Mouse (Mus musculus) spleen, postnatal 10 days (tissue): ENCODE results near the gene Preb.

Source experiments
- DNase-seq, 2 experiments: peaks; one replicate each; pipeline ENCODE4 v3.0.0; 2021 to 2022; ENCODE audit warnings: low spot score in 2 of 2

Gene Preb

DNA sequence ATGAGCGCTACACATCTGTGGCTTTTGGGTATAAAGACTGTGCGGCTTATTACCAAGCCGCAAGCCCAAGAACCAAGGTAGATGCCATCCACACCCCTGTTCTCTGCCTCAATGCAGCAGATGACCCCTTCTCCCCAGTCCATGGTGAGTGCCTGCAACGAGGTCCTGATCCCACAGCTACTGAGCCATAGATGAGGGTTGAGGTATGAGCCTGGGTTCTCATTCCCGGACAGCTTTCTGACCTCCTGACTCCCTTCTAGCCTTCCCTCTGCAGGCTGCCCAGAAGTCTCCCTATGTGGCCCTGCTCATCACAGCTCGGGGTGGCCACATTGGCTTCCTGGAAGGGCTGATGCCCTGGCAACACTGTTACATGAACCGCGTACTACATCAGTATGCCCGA, 5.6 kb downstream of the Preb start:
- DNase-seq = no peak

DNA sequence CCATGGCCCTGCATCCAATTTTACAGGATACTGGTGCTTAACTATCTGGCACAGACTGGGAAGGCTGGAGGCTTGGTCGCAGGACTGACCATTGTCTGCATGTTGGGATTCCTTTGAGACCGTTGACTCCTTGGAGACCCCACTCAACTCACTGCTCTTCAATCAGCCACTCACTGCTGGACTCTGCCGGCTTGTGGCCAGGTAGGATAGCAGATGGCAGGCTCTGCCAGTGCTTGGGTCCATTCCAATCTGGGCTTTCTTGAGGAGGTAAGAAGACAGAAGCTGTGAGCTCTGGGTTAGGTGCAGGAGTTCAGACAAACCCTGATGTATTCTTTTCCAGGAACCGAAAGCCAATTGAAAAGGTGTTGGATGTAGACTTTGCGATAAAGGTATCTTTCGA, 6.1 kb downstream of the Preb start:
- DNase-seq = no peak

DNA sequence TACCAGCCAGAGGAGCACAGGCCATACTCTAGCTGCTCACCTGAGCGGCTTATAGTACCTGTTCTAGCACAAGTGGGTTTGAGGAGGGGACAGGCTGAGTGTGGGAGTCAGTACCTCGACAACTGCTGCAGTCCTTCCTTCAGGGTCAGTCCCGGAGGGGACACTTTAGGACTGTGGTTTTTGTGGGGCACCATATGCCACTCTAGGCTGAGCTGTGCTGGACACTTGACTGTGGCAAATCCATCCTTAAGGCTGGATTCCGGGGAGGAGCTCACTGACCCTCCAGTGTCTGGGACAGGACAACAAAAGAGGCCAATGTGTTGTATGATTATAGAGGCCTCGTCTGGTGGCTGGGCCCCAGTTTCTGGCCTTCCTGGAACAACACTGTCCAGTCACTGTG, 7.6 kb downstream of the Preb start:
- DNase-seq = no peak

DNA sequence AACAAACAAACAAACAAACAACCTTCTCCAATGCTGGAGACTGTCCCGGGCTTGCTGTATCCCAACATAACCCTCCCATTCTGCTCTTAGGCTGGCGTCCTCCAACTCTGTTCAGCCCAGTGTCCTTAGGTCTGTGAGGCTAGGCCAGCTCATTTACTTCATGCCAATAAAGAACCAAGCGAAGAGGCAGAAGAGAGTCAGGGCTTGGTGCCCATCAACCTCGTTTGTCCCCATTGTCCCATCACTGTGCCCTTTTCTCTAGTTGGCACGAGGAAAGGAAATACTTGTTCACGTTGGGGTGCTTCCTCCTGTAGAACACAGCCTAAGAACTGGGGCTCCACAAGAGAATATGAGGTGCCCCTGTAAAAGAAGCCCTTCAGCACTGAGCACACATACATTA, 8.5 kb downstream of the Preb start:
- no peak for DNase-seq

DNA sequence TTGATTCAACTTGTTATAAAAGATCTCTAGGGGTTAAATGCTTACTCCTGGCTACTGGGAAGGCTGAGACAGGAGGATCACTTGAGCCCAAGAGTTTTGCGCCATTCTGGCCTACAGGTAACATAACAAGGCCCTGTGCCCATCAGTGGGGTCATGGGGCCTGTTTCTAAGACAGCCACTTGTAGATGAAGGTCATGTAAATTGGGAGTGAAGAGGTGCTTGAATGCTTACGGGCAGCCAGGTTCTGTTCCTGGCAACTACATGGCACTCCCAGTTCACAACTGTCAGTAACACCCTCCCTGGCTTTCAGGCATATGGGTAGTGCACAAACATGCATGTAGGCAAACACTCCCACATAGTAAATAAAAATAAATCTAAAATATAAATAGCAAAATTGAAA, 9.2 kb downstream of the Preb start:
- DNase-seq = no peak

DNA sequence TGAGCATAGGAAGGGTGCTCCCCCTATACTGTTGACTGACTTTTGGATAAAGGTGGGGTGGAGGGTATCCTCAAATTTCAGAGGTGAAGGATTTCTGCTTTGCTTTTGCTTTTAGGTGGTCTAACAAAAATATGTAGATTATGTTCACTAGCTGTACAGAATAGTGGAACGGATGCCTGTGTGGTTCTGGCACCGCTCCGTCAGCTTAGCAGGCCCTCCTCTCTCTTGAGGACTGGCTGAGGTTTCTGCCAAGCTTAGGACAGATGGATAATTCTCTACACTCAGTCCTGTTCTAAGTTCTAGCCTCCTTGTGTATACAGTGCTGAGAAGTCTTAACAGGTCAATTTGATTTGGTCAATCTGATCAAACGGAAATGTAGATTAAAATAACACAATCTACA, 9.7 kb downstream of the Preb start:
- DNase-seq = no peak

DNA sequence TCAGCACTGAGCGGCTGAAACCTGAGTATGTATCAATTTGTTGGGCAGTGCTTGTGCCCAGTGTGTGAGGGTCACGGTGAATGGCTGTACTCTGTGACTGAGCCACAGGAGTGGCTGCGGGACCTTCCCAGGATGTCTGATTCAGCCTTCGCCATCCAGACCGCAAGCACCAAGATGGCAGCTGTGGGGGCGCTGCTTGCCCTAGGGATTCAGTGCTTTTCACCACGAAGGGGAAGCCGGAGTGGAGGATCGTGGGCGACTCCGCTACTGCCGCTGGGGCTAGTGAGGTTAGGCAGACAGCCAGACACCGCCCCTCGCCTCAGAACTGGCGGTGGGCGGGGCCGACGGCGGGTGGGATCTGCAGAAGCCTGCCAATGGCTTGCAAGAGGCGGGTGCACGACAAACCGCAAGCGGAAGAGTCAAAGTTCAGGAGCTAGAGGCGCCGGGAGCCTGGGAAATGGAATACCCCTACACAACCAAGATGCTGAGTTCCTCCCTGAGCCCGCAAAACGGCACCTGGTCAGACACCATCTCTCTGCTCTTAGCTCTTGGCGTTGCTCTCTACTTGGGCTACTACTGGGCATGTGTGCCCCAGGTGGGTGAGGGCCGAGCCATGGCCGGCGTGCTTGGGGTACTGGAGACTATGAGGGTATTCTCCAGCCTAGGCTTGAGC, 10.4 kb downstream of the Preb start:
- DNase-seq = peak; percentile 71 to 90

DNA sequence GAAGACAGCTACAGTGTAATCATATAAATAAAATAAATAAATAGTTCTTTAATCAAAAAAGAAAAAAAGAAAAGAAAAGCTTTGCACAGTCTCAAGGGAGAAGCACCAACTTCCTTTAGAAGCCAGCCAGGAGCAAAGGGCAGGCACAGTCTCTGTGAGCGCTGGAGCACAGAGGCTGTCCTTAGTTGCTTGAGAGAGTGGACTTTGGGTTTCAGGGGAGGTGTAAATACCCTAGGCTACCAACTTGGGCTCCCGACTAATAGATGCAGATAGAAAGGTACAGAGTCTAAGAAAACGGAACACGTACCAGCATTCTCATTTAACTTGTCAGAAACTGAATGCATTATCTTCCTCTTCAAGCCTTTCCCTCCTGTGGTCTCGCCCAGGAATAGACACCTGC, 11.5 kb downstream of the Preb start:
- DNase-seq = no peak

DNA sequence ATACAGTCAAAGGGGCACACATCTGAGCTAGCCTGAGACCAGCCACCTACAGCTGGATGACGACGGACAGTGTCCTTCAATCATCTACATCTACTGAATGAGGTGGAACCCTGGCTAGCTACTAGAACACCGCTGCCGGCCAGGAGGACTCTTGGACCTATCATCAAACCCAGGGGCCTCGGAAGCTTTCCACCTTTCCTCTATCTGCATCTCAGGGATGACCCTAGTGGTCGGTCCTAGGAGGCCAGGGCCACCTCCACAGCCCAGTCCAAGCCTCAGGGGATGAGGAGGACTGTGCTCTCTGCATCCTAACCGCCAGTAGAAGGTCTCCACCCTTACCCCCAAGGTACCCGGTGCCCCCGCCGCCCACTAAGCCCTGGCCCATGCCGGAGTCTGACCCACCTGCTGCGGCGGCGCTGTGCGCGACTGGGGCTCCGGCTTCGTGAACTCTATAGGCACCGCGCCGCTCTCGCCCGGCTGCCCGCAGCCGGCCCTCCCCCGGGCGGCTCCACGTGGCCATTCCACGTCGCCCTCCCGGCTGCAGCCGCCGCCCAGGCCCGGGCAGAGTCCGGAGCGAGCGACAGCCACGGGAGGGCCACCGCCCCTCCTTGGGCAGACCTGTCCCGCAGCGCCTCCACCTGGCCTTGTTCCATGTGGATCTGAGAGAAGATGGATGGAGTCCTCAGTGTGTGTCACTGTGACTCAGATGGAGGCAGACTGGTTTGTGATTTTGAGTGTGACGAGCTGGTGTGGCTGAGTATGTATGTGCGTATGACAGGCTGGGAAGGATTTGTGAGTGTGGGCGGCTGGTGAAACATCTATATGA, 15.0 kb downstream of the Preb start, which contains the start of gene Cgref1:
Gene Cgref1, minus strand, starts transcription at position 636 of the 826 bp plus-strand sequence.
- peak in 1 of 2 experiments; percentile 52 for DNase-seq

DNA sequence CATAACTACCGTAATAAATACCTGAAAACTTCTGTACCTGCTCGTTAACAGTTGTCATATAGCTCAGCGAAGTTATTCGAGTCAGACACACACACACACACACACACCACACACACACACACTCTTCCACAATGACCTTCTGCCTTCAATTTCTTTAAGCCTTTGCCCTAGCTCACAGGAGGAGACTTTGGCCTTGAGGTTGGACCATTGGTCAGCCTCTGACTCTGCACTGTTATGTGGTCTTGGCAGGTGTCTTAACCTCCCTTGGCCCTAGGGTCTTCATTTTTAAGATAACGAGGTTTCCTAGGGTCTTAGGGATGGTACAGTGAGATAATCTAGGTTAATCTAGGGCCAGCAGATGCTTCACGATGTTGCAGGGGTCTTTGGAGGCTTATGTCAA, 15.8 kb downstream of the Preb start:
- DNase-seq = no peak

DNA sequence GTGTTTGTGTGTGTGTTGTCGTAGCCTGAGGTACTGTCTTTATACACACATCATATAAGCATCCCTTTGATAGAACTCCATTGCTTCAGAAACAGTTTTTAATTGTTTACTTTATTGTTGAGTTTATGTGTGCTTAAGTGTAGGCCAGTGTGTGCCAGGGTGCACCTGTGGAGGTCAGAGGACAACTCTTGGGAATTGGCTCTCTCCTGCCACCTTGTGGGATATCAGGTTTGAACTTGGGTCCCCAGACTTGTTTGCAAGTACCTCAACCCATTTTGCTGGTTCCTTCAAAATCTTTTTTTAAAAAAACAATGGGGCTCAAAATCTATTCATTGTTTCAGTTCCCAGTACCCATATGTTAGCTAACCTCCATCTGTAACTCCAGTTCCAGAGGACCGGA, 17.2 kb downstream of the Preb start:
- DNase-seq = peak in 1 of 2 experiments; percentile 46

DNA sequence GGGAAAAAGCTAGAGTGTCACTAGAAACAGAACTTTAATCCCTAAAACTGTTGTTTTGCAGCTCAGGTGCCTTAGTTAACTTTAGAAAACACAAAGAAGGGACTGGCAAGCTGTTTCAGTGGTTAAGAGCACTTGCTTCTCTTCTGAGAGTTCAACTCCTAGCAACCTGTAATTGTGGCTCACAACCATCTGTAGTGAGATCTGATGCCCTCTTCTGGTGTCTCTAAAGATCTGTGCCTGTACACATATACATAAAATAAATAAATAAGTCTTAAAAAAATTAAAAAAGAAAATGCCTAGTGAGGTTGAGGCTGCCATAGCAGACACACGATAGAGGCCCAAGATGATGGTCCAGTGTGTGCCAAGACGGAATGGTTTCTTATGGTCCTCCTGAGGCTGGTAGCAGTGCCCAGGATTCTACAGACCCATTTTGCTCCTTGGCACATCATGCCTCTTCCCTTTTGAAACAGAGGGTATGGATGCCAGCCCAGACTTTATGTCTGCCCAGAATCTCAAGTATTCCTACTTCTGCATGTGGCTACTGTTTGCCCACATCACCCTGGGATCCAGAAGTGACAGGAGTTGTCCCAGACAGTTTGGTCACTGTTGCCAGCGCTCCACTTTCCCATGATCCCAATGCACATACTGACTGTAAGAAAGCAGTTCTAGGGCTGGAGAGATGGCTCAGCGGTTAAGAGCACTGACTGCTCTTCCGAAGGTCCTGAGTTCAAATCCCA, 25.3 kb downstream of the Preb start:
- no peak for DNase-seq

DNA sequence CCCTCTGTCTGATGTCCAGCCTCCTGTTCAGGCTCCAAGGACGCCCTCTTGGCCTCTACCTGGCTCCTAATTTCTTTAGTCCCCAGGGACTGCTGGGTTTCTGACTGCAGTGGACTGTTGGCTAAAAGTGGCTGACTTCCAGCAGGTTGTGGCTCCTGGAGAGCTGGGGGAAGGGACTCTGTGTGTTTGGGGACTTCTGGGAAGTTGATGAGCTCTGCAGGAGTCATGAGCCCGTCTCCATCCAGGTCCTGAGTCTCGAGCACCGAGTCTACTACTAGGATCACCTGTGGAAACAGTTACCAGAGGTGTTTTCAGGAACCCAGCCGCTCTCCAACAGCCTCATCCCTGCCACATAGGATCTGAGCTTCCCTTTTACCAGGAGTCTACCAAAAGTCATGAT, 26.5 kb downstream of the Preb start:
- no peak for DNase-seq

DNA sequence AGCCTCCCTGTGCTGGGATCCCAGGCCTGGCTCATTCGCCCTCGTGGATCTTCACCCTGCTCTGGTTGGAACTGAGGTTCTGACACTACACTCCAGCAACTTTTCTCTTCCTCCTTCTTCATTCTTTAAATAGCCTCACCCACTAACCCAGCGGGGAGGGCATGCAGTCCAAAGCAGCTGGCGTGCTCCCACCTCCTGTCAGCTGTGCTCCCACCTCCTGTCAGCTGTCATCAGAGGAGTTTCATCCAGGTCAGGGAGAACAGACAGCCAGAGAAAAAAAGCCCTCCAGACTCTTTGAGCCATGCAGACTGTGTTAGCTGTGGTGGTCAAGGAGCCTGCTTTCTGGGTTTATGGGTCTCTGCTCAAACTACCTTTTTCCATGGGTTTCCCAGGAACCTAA, 28.8 kb downstream of the Preb start:
- no peak for DNase-seq

DNA sequence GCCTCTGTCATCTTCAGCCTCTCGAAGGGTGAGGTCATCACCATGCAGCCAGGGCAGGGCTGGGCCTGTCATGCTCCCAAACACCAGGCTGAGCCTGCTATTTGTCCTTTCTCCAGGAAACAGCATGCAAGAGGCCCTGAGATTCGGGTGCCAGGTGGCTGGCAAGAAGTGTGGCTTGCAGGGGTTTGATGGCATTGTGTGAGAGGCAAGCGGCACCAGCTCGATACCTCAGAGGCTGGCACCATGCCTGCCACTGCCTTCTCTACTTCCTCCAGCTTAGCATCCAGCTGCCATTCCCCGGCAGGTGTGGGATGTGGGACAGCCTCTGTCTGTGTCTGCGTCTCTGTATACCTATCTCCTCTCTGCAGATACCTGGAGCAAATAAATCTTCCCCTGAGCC, 29.3 kb downstream of the Preb start:
- no peak for DNase-seq

DNA sequence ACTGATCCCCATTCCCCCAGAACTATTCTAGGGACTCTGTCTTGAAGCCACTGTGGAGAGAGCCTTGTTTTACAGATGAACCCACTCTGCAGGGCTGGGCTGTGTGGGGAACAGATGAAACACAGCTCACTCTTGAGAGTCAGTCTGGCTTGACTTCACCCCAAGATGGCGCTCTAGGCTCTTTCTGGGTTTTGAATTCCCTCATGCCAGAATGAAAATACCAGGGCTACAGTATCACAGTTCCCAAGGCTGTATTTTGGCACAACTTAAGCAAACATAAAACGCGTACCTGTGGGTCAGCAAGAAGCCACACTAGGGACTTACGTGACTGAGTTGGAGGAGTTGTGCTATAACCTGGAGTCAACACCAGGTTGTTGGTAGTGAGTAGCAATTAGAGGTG, 30.0 kb downstream of the Preb start:
- DNase-seq = peak in 1 of 2 experiments; percentile 76

DNA sequence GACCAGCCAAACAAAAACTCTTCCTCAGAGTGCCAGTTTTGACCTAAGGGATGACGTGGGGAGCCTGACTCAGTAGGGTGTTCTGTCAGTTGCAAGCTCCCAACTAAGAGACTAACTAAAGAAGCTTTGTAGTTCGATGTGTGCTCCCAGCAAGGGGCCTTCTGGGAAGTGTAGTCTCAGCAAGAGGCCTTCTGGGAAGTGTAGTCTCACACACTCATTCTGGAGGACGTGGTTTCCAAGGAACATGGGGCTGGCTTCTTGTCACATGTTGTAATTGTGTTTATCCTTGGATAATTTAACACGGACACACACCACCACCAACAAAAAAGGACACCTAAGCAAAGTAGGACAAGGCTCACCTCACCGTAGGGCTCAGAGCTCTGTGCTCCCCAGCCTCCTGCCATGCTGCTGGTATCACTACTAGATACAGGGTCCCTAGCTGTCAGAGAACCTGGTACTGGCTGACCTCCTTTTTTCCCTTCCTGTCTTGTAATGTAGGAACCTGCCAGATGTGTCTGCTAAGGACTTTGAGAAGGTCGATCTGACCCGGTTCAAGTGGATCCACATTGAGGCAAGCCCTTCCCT, 32.1 kb downstream of the Preb start:
- DNase-seq = no peak

DNA sequence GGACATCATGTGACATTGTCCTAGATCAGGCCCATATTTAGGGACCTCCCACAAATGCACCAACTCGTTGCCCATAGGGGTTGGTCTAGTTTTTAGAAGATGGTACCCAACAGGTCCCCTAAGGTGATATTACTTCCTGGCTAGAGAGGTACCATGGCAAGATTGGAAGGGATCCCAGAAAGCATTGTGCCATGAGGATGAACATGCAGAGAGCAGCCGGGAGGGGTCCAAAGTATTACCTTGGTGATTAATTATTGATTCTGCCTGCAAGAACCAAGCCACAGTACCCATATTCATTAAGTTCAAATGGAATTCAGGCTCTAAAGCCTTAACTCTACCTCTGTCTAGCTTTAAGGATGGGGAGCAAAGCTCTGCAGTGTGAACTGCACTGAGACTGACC, 34.1 kb downstream of the Preb start:
- no peak for DNase-seq

DNA sequence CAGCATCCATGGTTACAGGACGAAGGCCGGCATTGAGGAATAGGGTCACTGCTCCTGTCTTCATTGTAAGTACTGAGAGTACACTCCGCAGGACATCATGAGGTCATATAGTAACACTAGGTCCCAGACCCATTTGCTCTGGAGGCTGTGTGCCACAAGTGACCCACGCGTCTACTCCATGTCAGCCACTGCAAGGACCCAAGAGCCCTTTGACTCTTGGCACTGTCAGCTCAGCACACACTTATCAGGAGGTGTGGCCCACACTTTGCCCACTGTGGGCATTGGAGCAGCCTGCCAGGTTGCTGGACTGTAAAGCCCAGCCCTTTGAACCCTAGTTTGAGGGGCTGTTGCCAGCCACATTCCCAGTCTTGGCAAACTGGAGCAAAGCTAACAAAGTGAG, 34.9 kb downstream of the Preb start:
- no peak for DNase-seq

DNA sequence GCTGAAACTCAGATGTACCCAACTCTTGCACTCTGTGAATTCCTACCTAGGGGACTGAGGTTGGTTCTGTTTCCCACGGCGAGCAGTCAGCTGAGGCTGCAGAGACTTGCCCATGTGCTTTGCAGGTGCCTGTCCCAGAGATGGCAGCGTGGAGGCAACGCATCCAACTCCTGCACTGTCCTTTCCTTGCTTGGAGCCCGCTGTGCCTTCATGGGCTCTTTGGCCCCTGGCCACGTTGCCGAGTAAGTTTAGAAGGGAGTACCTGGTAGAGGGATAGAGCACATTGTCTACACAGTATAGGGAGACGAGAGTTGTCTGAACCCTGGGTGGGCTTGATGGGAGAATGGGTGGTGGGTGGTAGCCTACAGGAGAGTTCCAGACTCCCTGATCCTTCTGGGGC, 35.5 kb downstream of the Preb start:
- no peak for DNase-seq

DNA sequence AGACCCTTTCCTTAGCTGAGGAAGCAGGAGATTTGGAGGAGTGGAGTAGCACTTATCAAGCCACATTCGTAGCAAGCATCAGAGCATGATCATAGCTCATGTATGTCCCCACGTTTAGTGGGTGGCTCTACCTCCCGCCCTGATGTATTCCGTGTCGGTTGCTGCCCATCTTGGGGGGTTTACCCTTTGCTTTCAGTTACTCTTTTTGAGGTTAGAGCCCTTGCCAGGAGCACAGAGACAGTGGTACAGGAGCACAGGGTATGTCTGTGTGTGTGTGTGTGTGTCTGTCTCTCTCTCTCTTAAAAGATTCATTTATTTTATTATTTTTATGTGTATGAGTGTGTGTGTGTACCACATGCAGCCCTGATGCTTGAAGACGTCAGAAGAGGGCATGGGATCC, 37.0 kb downstream of the Preb start:
- DNase-seq = no peak

DNA sequence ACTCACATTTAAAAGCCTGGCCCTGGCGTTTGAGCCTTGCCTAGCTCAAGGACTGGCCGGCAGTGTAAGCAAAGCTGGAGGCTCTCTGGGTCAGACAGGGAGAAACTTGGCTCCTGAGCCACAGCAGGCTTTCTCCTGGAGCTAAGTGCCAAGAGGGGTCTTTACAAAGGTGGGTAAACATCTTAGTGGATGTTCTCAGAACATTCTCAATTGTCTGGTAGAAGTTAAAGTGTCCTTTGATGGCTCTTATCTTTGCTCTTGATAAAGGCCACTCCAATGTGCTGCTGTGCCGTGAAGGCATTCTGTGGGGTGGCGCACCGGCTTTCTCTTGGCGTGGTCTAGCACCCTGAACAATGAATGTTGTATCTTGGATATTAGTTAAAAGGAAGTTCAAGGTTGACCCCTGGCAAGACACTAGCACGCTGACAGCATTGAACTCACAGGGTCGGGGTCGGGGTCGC, 37.5 kb downstream of the Preb start:
- no peak for DNase-seq
